Mouse (Mus musculus): Measurements from ENCODE around the gene Dscam.

The Dscam gene

DNA sequence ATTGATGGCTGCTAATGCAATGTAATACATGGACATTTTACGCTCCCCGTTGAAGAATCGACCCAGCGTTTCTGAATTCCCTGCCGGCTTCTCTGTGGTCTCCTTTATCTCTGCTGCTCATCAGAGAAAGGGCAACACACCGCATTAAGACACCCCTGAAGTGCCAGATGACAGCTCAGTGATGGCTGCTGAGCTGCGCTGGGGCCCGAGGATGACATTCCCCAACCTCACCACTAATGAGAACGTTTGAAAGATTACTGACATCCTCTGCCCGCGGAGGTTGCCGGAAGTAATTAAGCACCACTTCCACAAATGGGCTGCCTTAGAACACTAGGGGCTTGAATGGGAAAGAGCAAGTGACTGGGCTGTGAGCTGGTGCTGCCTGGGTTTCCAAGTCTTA lies 409.3 kb downstream of the Dscam start:
- DNase-seq (ENCODE audit: low spot score in 2 of 2) = no peak

DNA sequence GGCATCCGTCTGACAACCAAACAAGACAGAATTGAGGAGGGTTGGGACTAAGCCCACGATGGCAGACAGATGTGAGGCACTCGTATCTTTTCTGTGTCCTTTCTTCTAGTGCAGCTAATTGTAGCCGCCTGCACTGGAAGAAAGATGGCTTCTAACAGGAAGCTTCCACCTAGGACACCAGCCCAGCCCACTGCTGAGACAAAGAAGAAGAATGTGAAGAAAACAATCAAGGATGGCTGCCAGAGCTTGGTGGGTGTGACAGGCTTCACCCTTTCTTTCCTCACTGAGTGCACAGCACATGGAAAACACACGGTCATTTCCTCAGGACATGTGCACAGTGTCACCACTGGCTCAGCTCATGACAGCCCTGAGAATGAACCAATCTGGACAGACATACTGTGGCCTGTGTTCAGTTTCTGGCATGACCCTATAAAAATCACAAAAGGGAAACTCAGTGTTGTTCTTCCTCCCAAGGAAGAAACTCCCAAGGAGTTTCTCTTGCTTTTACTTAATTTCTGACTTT lies 411.4 kb downstream of the Dscam start:
- no peak for DNase-seq (ENCODE audit: low spot score in 2 of 2)

DNA sequence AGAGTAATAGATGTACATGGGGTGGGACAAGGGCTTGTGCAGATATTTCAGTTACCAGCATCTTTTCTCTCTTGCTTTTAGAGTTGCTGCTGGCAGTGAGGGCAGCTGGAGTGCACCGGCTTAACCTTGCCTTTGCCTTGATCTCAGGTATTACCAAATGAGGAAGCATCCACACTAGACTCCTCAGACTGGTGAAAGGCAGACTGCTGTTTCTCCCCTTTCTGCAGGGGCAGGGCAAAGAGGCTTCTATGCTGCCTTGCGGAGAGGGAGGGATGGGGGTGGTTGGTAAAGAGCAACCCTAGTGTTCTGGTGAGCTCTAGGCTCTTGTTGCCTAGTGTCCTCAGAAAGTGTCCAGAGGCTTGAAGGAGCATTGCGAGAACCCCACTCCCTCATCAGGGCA lies 412.2 kb downstream of the Dscam start:
- no peak for DNase-seq (ENCODE audit: low spot score in 2 of 2)

DNA sequence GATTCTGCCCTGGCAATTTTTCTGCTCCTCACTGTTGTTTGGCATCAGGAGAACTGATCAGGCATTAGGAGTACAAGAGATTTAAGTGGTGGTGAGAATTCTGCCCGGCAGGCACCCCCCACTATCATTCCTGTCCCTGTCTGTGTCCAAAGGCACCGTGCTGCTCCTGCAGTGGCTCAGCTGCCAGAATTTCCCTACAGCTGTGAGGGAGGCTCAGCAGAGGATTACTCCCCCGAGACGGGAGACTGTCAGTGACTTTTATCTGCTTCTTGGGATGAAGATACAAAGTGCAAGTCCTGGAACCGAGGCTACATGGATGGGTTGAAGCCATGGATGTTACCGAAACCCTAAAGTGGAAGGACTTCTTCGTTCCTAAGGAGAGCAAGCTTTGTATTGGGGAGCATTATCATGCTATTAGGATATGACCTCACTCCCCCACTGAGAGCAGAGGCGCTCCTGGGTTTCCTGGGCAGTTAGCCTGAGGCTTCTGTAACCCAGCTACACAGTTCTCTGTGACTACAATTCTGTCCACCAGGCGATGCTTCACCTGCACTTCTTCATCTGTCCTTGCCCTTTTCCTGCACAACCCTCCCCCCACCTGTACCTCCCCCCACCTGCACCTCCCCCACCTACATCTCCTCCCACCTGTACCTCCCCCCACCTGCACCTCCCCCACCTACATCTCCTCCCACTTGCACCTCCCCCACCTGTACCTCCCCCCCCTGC lies 412.8 kb downstream of the Dscam start:
- no peak for DNase-seq (ENCODE audit: low spot score in 2 of 2)

DNA sequence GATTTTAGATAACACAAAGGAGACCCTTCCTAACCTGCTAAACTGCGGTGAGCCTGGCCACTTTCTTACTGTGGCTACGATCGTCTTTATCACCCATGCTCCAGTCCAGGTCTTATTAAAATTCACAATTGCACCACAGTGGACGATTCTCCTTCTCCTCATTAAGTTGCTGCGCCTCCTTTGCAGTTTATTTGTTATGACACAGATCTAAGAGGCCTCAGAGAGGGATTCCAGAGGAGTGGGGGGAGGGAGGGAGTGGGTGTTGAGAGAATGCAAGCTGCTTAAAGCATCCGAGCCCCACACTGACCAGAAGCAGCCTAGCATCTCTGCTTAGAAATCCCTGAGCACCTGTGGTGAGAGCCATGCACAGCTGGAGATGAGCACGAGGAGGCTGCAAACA lies 413.6 kb downstream of the Dscam start:
- no peak for DNase-seq (ENCODE audit: low spot score in 2 of 2)

- DNase-seq (ENCODE audit: low spot score in 2 of 2) = no peak
These were observed 415.5 kb downstream of the Dscam start for GRCm38 (mm10) chr16:96754971-96755504.

GRCm38 (mm10) chr16:96754381-96754780 lies 416.2 kb downstream of the Dscam start:
- no peak for DNase-seq (ENCODE audit: low spot score in 2 of 2)

DNA sequence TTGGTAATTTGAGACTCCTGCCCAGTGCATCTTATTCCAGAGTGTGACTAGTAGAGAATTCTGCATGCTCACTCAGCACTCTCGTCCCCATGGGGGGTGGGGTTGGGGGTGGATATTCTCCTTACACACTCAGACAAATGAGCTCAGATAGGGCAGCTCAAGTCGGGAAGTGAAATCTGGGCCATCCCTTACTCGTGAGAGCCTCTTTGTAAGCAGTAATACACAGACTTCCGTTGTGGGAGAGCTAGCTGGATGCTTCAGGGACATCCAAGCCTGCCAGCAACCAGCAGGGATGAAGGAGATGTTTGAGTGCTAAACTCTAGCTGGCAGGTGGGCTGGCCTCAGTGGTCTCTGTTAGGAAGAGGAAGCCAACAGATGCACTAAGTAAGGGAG lies 416.8 kb downstream of the Dscam start:
- DNase-seq (ENCODE audit: low spot score in 2 of 2) = no peak

- no peak for DNase-seq (ENCODE audit: low spot score in 2 of 2)
These were observed 417.3 kb downstream of the Dscam start for GRCm38 (mm10) chr16:96753164-96753780.

DNA sequence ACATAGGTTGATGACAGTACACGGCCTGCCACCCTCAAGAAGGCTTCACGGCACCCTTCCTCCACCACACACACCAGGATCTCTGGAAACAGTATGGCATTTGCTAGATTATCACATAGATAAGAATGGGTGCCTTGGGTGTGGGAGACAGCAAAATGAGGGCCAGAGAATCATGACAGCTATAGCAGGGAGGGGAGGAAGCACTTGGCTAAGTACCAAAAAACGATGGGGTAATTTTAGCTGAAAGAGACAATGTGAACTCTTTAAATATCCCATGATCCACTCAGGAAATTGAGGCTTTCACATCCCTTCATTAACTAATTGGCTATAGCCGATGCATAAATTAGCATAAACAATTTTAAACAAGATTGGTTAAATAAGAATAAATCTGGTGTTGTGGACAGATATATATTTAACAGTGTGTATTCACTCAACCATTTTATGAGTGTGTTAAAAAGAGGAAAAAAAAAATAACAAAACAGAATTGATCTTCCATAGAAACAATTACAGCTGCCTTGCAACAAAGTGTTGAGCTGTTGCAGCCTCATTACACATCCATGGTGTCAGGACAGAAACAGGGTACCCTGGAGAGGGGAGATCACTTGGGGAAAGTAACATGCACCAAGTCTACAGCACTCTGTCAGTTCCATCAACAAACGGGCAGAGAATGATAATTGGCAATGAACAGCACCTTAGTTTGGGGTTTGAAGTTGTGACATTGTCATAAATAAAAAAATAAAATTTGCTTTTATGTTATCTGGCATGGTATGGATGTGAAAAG lies 427.9 kb downstream of the Dscam start:
- DNase-seq (ENCODE audit: low spot score in 2 of 2) = no peak

DNA sequence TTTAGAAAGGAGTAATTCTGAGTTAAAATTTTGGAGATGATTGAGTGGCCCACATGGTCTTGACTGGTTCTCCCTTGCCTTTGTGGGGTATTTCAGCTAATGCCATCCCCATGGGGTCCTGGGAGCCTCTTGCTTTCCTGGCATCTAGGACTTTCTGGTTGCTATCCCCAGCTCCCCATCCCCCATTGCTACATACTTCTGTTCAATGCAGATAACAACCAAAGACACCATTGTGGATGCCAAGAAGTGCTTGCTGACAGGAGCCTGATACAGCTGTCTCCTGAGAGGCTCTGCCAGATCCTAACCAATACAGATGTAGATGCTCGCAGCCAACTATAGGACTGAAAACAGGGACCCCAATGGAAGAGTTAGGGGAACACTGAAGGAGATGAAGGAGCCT lies 429.2 kb downstream of the Dscam start:
- DNase-seq (ENCODE audit: low spot score in 2 of 2) = no peak

- DNase-seq (ENCODE audit: low spot score in 2 of 2) = no peak
These were observed 430.2 kb downstream of the Dscam start for GRCm38 (mm10) chr16:96740073-96741055.

- no peak for DNase-seq (ENCODE audit: low spot score in 2 of 2)
These were observed 434.1 kb downstream of the Dscam start for GRCm38 (mm10) chr16:96736501-96736900.

- DNase-seq (ENCODE audit: low spot score in 2 of 2) = no peak
These were observed 439.7 kb downstream of the Dscam start for GRCm38 (mm10) chr16:96730881-96731280.

DNA sequence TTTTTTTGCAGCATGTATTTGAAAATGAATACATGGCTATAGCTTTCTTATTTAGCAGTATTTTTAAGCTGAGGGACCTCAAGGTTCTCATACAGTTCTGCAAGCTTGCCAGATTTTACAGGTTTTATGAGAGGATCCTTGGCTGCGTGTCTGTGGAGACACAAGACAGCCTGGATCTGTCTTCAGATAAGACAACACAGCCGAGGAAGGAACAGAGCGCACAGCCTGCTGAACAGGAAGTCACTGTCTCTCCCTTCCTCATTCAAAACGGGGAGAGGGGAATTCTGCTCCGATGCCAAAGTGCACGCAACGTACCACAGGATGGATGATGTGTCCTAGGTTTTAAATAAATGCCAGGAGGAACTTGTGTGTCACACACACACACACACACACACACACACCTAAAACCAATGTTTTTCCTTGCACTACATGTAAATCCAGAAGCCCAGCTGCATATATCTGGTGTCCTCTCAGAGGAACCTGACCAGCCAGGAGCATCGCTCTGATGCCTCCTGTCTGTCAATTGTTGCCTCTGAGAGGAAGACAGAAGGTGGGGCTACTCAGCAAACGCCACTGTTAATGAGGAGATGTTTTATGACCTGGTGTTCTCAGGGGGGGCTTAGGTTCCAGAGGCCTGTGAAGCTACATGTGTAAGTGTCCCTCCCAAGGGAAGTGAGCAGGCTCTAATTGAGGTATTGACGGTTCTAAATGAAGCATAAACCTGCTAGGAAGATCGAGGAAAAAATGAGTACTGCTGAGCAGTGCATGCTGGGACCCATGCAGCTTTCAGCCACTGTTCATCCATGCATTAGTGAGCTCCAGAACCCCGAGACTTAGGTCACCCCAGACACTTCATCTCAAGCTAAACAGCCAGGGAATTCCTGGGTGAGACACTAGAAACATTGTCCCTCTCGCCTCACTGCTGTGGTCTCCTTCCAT lies 442.4 kb downstream of the Dscam start:
- no peak for DNase-seq (ENCODE audit: low spot score in 2 of 2)

- DNase-seq (ENCODE audit: low spot score in 2 of 2) = no peak
These were observed 445.4 kb downstream of the Dscam start for GRCm38 (mm10) chr16:96725071-96725724.

- DNase-seq (ENCODE audit: low spot score in 2 of 2) = no peak
These were observed 446.0 kb downstream of the Dscam start for GRCm38 (mm10) chr16:96724591-96724990.

DNA sequence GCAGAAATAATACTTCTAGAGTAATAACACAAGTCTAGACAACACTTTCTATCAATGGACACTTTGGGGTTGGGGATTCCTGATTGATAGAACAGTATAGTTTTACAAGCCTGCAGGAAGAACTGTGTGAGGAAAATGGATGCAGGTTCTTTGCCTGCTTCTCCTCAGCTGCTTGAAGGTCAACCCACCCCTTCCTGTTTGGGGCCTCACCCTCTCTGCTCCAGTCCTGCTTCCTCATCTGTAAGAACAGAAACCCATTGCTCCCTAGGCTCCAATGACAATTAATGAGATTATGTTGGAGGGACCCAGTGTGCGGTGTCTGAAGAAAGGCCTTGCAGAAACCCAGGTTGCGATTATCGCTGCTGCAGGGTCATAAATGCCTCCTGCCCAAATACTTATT lies 446.4 kb downstream of the Dscam start:
- DNase-seq (ENCODE audit: low spot score in 2 of 2) = no peak

- no peak for DNase-seq (ENCODE audit: low spot score in 2 of 2)
These were observed 447.4 kb downstream of the Dscam start for GRCm38 (mm10) chr16:96723066-96723669.

All from spleen, postnatal 14 days (tissue).